Mouse (Mus musculus): Measurements from ENCODE around the gene Fbxo28. TPM values are rescaled to one million over a fixed set of nuclear protein-coding genes. Genes with fewer than 3 reads are reported as not detected.
"Not testable (repeated sequence)": the region's sequence is repeated elsewhere in the genome, so short reads cannot be mapped to it uniquely, and the experiment has no call there.

The Fbxo28 gene
- polyA plus RNA-seq, 1 experiment from 2014 or later, result 40.9 TPM

- H3K36me3 ChIP-seq (ENCODE audit: control insufficient read depth, insufficient read depth, low read length); DNase-seq; H3K4me3 ChIP-seq (replicated peaks; ENCODE audit: low read depth, low read length); H3K9me3 ChIP-seq (ENCODE audit: control insufficient read depth, low read length); H3K4me2 ChIP-seq (ENCODE audit: low read length); H3K27ac ChIP-seq (replicated peaks; ENCODE audit: low read depth, low read length); H3K27me3 ChIP-seq (ENCODE audit: control insufficient read depth, insufficient read depth, low read length); H3K4me1 ChIP-seq (ENCODE audit: control insufficient read depth, insufficient read depth, low read length); H3K9ac ChIP-seq (replicated peaks; ENCODE audit: low read length); ATAC-seq (ENCODE audit: low FRiP score, low TSS enrichment): not testable (repeated sequence)
- WGBS, result 88% methylated on average over 3 of the region's 3 CpGs
Measured at GRCm38 (mm10) chr1:182290741-182291140, 50.7 kb downstream of the Fbxo28 start.

- DNase-seq, result no peak
- H3K4me1 ChIP-seq (ENCODE audit: control insufficient read depth, insufficient read depth, low read length), result no peaks in the 10 kb centered on the region
Measured at GRCm38 (mm10) chr1:182289781-182290180, 51.6 kb downstream of the Fbxo28 start.

GRCm38 (mm10) chr1:182288601-182289000, 52.8 kb downstream of the Fbxo28 start:
- no peak for ATAC-seq (ENCODE audit: low FRiP score, low TSS enrichment)
- H3K9ac ChIP-seq (replicated peaks; ENCODE audit: low read length), result no peak overlapping the region
- DNase-seq, result no peak
- no peaks in the 10 kb centered on the region for H3K9me3 ChIP-seq (ENCODE audit: control insufficient read depth, low read length)
- no peaks in the 10 kb centered on the region; the same call in 1 of the 2 replicates for H3K27me3 ChIP-seq (ENCODE audit: control insufficient read depth, insufficient read depth, low read length)
- H3K4me3 ChIP-seq (replicated peaks; ENCODE audit: low read depth, low read length), result no peak overlapping the region
- no peak overlapping the region for H3K27ac ChIP-seq (replicated peaks; ENCODE audit: low read depth, low read length)
- no peaks in the 10 kb centered on the region for H3K4me1 ChIP-seq (ENCODE audit: control insufficient read depth, insufficient read depth, low read length)
- no peak overlapping the region for H3K4me2 ChIP-seq (ENCODE audit: low read length)
- 35% methylated on average over 2 of the region's 2 CpGs for WGBS
- no peaks in the 10 kb centered on the region for H3K36me3 ChIP-seq (ENCODE audit: control insufficient read depth, insufficient read depth, low read length)

More at GRCm38 (mm10) chr1:182289781-182290180, 51.6 kb downstream of the Fbxo28 start:
- Histone ChIP-seq H3K9ac (replicated peaks; ENCODE audit: low read length) (no peak overlapping the region), H3K27me3 (ENCODE audit: control insufficient read depth, insufficient read depth, low read length) (no peaks in the 10 kb centered on the region), H3K27ac (replicated peaks; ENCODE audit: low read depth, low read length) (no peak overlapping the region), H3K4me3 (replicated peaks; ENCODE audit: low read depth, low read length) (no peak overlapping the region), H3K4me2 (ENCODE audit: low read length) (no peak overlapping the region), H3K9me3 (ENCODE audit: control insufficient read depth, low read length) (peaks cover 4% of the 10 kb centered on the region; the same call in 1 of the 2 replicates), H3K36me3 (ENCODE audit: control insufficient read depth, insufficient read depth, low read length) (no peaks in the 10 kb centered on the region)
- ATAC-seq (ENCODE audit: low FRiP score, low TSS enrichment), result no peak
- WGBS, result 58% methylated on average over 2 of the region's 2 CpGs

DNA sequence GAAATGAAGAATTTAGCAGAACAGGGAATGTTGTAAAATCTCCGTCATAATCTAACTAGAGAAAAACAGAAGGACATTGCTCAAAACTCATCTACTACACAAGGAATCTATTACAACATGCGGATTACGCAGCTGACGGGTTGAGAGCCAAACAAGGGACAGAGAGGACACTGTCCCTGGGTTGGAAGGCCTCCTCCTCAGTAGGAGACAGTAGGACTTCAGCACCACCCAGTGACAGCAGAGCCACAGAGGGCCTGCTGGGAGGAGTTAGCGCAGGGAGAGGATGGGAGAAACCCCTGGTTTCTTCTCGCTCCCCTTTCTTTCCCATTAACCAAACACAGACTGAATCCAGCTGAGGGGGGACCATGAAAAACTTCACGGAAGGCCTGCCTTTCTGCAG, 53.6 kb downstream of the Fbxo28 start:
- WGBS, result 71% methylated on average over 7 of the region's 7 CpGs
- H3K4me3 ChIP-seq (replicated peaks; ENCODE audit: low read depth, low read length), result no peak overlapping the region
- no peak overlapping the region for H3K4me2 ChIP-seq (ENCODE audit: low read length)

DNA sequence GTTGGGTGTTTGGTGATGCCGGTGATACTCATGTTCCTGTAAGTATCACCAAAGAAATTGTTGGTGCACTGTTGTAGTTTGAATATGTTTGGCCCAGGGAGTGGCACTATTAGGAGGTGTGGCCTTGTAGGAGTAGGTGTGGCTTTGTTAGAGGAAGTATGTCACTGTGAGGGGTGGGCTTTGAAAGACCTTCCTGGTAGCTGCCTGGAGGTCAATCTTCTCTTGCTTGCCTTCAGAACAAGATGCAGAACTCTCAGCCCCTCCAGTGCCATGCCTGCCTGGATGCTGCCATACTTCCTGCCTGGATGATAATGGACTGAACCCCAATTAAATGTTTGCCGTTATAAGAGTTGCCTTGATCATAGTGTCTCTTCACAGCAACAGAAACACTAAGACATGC, 56.6 kb downstream of the Fbxo28 start:
- Histone ChIP-seq H3K9me3 (ENCODE audit: control insufficient read depth, low read length) (no peaks in the 10 kb centered on the region), H3K27me3 (ENCODE audit: control insufficient read depth, insufficient read depth, low read length) (no peaks in the 10 kb centered on the region; the same call in 1 of the 2 replicates), H3K4me3 (replicated peaks; ENCODE audit: low read depth, low read length) (no peak overlapping the region), H3K27ac (replicated peaks; ENCODE audit: low read depth, low read length) (no peak overlapping the region), H3K9ac (replicated peaks; ENCODE audit: low read length) (no peak overlapping the region), H3K4me2 (ENCODE audit: low read length) (no peak overlapping the region), H3K4me1 (ENCODE audit: control insufficient read depth, insufficient read depth, low read length) (peaks cover 18% of the 10 kb centered on the region), H3K36me3 (ENCODE audit: control insufficient read depth, insufficient read depth, low read length) (no peaks in the 10 kb centered on the region)
- ATAC-seq (ENCODE audit: low FRiP score, low TSS enrichment) (no peak), DNase-seq (no peak)
- 95% methylated on average over 2 of the region's 2 CpGs for WGBS

More for the DNA sequence above, 53.6 kb downstream of the Fbxo28 start:
- H3K9me3 ChIP-seq (ENCODE audit: control insufficient read depth, low read length), result no peaks in the 10 kb centered on the region
- peaks cover 4% of the 10 kb centered on the region; the same call in 1 of the 2 replicates for H3K4me1 ChIP-seq (ENCODE audit: control insufficient read depth, insufficient read depth, low read length)
- DNase-seq (no peak), ATAC-seq (ENCODE audit: low FRiP score, low TSS enrichment) (no peak)
- H3K27ac ChIP-seq (replicated peaks; ENCODE audit: low read depth, low read length), result no peak overlapping the region
- no peak overlapping the region for H3K9ac ChIP-seq (replicated peaks; ENCODE audit: low read length)
- no peaks in the 10 kb centered on the region for H3K36me3 ChIP-seq (ENCODE audit: control insufficient read depth, insufficient read depth, low read length)
- no peaks in the 10 kb centered on the region; the same call in 1 of the 2 replicates for H3K27me3 ChIP-seq (ENCODE audit: control insufficient read depth, insufficient read depth, low read length)

- H3K27me3 ChIP-seq (ENCODE audit: control insufficient read depth, insufficient read depth, low read length), result no peaks in the 10 kb centered on the region; the same call in 1 of the 2 replicates
- H3K4me3 ChIP-seq (replicated peaks; ENCODE audit: low read depth, low read length), result peak overlapping the region; percentile 76
- no peak overlapping the region; the same call in 1 of the 2 replicates for H3K9ac ChIP-seq (replicated peaks; ENCODE audit: low read length)
- H3K4me2 ChIP-seq (ENCODE audit: low read length), result peak overlapping the region; percentile 78
- peaks cover 18% of the 10 kb centered on the region for H3K4me1 ChIP-seq (ENCODE audit: control insufficient read depth, insufficient read depth, low read length)
- ATAC-seq (ENCODE audit: low FRiP score, low TSS enrichment), result no peak
- peaks cover 10% of the 10 kb centered on the region for H3K36me3 ChIP-seq (ENCODE audit: control insufficient read depth, insufficient read depth, low read length)
- DNase-seq, result peak; percentile 2
- H3K9me3 ChIP-seq (ENCODE audit: control insufficient read depth, low read length), result no peaks in the 10 kb centered on the region
- H3K27ac ChIP-seq (replicated peaks; ENCODE audit: low read depth, low read length), result no peak overlapping the region
- 21% methylated on average over 7 of the region's 7 CpGs for WGBS
Measured at GRCm38 (mm10) chr1:182283231-182283630, 58.2 kb downstream of the Fbxo28 start.

DNA sequence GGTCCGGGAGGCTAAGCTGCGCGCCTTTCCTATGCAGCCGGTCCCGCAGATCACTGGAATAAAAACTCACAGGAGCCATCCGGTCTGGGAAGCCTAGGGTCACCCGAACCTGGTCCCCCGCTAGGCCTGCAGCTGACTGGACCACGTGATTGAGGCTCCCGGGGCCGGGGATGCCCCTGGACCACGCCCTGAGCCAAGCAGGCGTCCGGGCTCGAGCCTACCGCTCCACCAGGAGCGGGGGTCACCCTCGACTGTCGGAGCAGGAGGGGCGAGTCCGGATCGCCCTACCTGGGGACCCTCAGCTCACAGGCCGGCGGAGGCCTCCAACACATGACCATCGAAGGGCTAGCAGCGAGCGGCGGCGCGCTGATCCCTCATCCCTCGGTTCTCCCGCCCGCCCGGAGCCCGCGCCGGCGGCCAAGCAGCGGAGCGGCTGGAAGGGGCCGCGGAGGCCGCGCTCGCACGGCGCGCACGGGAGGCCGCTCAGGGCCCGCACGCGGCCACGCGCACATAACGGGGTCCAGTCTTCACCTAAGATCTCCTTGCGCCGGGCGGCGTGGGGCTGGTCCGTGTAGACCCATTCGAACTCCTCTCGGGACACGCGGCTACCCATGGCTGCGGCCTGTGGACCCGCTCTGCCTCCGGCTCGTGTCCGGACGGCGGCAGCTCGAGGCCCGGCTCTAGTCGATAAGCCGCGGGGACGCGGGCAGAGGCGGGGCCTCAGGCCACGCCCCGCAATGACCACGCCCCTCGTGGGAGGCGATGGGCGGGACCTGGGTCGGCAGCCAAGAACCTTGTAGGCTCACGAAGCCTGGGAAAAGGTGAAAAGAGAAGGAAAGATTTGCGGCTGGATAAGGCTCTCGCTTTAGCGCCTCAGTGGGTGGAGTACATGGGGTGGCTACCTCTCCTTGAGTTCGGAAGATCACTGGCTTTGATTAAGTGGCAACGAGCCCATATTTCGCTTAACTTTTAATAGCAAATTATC, 59.0 kb downstream of the Fbxo28 start, which contains the start of gene Degs1:
Gene Degs1, minus strand, starts transcription at position 714 of the 985 bp plus-strand sequence.
- Histone ChIP-seq H3K27ac (replicated peaks; ENCODE audit: low read depth, low read length) (peak within 1 kb of the TSS; percentile 70), H3K4me1 (ENCODE audit: control insufficient read depth, insufficient read depth, low read length) (peaks cover 18% of the 10 kb centered on the region), H3K4me3 (replicated peaks; ENCODE audit: low read depth, low read length) (peak within 1 kb of the TSS; percentile 76), H3K4me2 (ENCODE audit: low read length) (peak within 1 kb of the TSS; percentile 78), H3K9me3 (ENCODE audit: control insufficient read depth, low read length) (no peaks in the 10 kb centered on the region), H3K27me3 (ENCODE audit: control insufficient read depth, insufficient read depth, low read length) (no peaks in the 10 kb centered on the region; the same call in 1 of the 2 replicates), H3K9ac (replicated peaks; ENCODE audit: low read length) (peak within 1 kb of the TSS; percentile 86), H3K36me3 (ENCODE audit: control insufficient read depth, insufficient read depth, low read length) (peaks cover 18% of the 10 kb centered on the region)
- under 1% methylated on average over 94 of the region's 94 CpGs for WGBS
- peak; percentile 94 for DNase-seq
- ATAC-seq (ENCODE audit: low FRiP score, low TSS enrichment), result peak; percentile 92

DNA sequence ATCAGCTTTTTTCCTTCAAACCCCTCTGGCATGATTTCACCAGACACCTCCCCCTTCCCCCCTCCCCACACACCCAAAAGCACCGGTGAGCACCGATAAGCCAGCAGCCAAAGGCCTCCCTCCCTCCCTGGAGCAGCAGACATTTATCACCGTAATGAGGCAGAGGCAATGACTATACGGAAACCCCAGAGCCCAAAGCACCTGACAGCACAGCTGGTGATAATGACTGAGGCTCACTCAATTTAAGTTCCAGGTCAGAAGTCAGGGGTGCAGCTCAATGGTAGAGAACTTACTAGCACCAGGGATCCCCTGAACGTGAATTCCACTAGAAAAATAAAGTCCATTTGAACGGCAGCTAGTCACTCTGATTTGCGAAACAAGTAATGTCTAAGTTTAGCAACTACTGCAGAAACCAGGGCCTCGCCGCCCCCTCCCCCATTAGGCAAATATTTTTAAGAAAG, 60.1 kb downstream of the Fbxo28 start:
- Histone ChIP-seq H3K9ac (replicated peaks; ENCODE audit: low read length) (peak overlapping the region; percentile 30; the same call in 1 of the 2 replicates), H3K9me3 (ENCODE audit: control insufficient read depth, low read length) (no peaks in the 10 kb centered on the region), H3K4me1 (ENCODE audit: control insufficient read depth, insufficient read depth, low read length) (peaks cover 18% of the 10 kb centered on the region), H3K27ac (replicated peaks; ENCODE audit: low read depth, low read length) (no peak overlapping the region), H3K4me2 (ENCODE audit: low read length) (peak overlapping the region; percentile 78), H3K36me3 (ENCODE audit: control insufficient read depth, insufficient read depth, low read length) (peaks cover 29% of the 10 kb centered on the region), H3K27me3 (ENCODE audit: control insufficient read depth, insufficient read depth, low read length) (no peaks in the 10 kb centered on the region; the same call in 1 of the 2 replicates), H3K4me3 (replicated peaks; ENCODE audit: low read depth, low read length) (peak overlapping the region; percentile 76)
- 22% methylated on average over 9 of the region's 9 CpGs for WGBS
- ATAC-seq (ENCODE audit: low FRiP score, low TSS enrichment) (no peak), DNase-seq (peak; percentile 12)

Measured in midbrain, embryonic 14.5 days (tissue).